Mouse (Mus musculus): ENCODE data around the gene Zfyve26. TPM values are rescaled to one million over a fixed set of nuclear protein-coding genes. Genes with fewer than 3 reads are reported as not detected.
"Not testable (repeated sequence)": the region's sequence is repeated elsewhere in the genome, so short reads cannot be mapped to it uniquely, and the experiment has no call there.

Gene Zfyve26
- polyA plus RNA-seq, 1 experiment from 2014 or later, result 19.4 TPM

- Histone ChIP-seq H3K9ac (ENCODE audit: low read depth, low read length) (peak within 1 kb of the TSS; percentile 64), H3K27me3 (ENCODE audit: control insufficient read depth, insufficient read depth, low read length) (no peaks in the 10 kb centered on the region), H3K4me1 (ENCODE audit: control insufficient read depth, insufficient read depth, low read length) (peaks cover 5% of the 10 kb centered on the region; the same call in 1 of the 2 replicates), H3K4me3 (ENCODE audit: low read length) (peak within 1 kb of the TSS; percentile 65), H3K36me3 (ENCODE audit: control insufficient read depth, insufficient read depth, low read length) (peaks cover 13% of the 10 kb centered on the region; the same call in 1 of the 2 replicates), H3K9me3 (ENCODE audit: control insufficient read depth, low read length) (no peaks in the 10 kb centered on the region), H3K4me2 (replicated peaks; ENCODE audit: low read depth, low read length) (peak within 1 kb of the TSS; percentile 62), H3K27ac (ENCODE audit: low read depth, low read length) (0 out of 2 replicates have a peak within 1 kb of the TSS, but pooled peaks have one; percentile 18)
- 61% methylated on average over 6 of the region's 6 CpGs for WGBS
- no peak for ATAC-seq (ENCODE audit: low FRiP score, low TSS enrichment)
These were observed 103.9 kb downstream of the Zfyve26 start, which contains the start of gene Rdh11 for GRCm38 (mm10) chr12:79192193-79192592. Gene Rdh11 (minus strand): TSS chr12:79192293.

GRCm38 (mm10) chr12:79191701-79192100, 104.4 kb downstream of the Zfyve26 start:
- 5% methylated on average over 14 of the region's 14 CpGs for WGBS

DNA sequence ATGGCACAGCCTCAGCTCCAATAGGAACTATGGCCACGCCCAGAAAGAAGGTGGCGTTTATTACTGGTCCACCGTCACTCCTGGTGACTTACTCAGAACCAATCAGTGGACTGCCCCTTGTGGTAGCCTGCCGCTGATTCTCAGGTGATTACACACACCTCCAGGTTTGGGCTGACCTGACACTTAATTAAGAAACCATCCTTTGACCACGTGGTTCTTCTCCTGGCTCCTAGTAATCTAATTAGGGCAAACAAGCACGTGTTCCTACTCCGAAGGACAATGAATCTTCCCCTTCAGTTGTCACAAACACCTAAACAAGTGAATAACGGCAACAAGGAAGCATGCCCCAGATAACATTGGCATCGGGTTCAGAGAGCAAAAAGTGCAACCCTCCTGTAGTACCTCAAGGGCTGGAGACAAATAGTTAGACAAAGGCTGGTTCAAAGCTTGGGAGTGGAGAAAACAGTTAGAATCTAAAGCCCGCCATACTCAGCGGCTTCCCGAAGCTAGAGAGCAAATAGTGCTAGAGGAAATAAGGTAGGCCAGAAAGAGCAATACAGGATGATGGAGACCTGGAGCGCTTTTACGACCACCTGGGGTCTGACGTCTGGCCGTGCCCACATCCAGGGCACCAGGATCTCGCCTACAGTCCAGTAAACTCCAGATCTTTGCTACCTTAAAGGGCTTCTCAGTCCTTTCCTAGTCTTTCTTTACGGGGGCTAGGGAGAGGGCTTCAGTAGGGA, 105.0 kb downstream of the Zfyve26 start:
- ATAC-seq (ENCODE audit: low FRiP score, low TSS enrichment), result peak; percentile 92
- H3K9me3 ChIP-seq (ENCODE audit: control insufficient read depth, low read length), result no peaks in the 10 kb centered on the region
- H3K27ac ChIP-seq (ENCODE audit: low read depth, low read length), result 0 out of 2 replicates have a peak overlapping the region, but pooled peaks have one; percentile 18
- peaks cover 5% of the 10 kb centered on the region; the same call in 1 of the 2 replicates for H3K4me1 ChIP-seq (ENCODE audit: control insufficient read depth, insufficient read depth, low read length)
- H3K9ac ChIP-seq (ENCODE audit: low read depth, low read length), result peak overlapping the region; percentile 64
- H3K4me2 ChIP-seq (replicated peaks; ENCODE audit: low read depth, low read length), result peak overlapping the region; percentile 62
- peaks cover 24% of the 10 kb centered on the region; the same call in 1 of the 2 replicates for H3K36me3 ChIP-seq (ENCODE audit: control insufficient read depth, insufficient read depth, low read length)
- H3K27me3 ChIP-seq (ENCODE audit: control insufficient read depth, insufficient read depth, low read length), result no peaks in the 10 kb centered on the region
- H3K4me3 ChIP-seq (ENCODE audit: low read length), result peak overlapping the region; percentile 65
- WGBS, result under 1% methylated on average over 18 of the region's 18 CpGs

More at GRCm38 (mm10) chr12:79191701-79192100, 104.4 kb downstream of the Zfyve26 start:
- Histone ChIP-seq H3K9ac (ENCODE audit: low read depth, low read length) (peak overlapping the region; percentile 64), H3K4me2 (replicated peaks; ENCODE audit: low read depth, low read length) (peak overlapping the region; percentile 62), H3K27me3 (ENCODE audit: control insufficient read depth, insufficient read depth, low read length) (no peaks in the 10 kb centered on the region), H3K27ac (ENCODE audit: low read depth, low read length) (no peak overlapping the region), H3K36me3 (ENCODE audit: control insufficient read depth, insufficient read depth, low read length) (peaks cover 18% of the 10 kb centered on the region; the same call in 1 of the 2 replicates), H3K9me3 (ENCODE audit: control insufficient read depth, low read length) (no peaks in the 10 kb centered on the region), H3K4me3 (ENCODE audit: low read length) (peak overlapping the region; percentile 65), H3K4me1 (ENCODE audit: control insufficient read depth, insufficient read depth, low read length) (peaks cover 5% of the 10 kb centered on the region; the same call in 1 of the 2 replicates)
- ATAC-seq (ENCODE audit: low FRiP score, low TSS enrichment), result peak; percentile 94

DNA sequence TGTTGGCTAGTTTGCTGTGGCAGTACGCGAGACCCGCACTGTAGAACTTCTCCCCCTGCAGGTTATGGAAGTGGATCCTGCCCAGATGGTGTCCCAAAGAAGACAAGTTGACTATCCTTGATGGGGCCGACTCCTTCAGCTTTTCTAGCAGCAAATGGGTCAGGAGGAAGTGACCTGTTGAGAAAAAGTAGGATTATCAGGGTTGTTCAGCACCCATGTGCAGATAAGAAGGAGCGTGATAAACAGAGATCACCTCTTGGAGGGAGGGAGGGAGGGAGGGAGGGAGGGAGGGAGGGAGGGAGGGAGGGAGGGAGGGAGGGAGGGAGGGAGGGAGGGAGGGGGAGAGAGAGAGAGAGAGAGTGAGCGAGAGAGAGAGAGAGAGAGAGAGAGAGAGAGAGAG, 110.9 kb downstream of the Zfyve26 start:
- not testable (repeated sequence) for H3K27me3 ChIP-seq (ENCODE audit: control insufficient read depth, insufficient read depth, low read length); ATAC-seq (ENCODE audit: low FRiP score, low TSS enrichment); H3K27ac ChIP-seq (ENCODE audit: low read depth, low read length); H3K9me3 ChIP-seq (ENCODE audit: control insufficient read depth, low read length); H3K9ac ChIP-seq (ENCODE audit: low read depth, low read length); H3K4me2 ChIP-seq (replicated peaks; ENCODE audit: low read depth, low read length); H3K4me1 ChIP-seq (ENCODE audit: control insufficient read depth, insufficient read depth, low read length); H3K4me3 ChIP-seq (ENCODE audit: low read length)
- WGBS, result 88% methylated on average over 5 of the region's 6 CpGs
- H3K36me3 ChIP-seq (ENCODE audit: control insufficient read depth, insufficient read depth, low read length), result peaks cover 64% of the 10 kb centered on the region

Other genes starting within 250 kb of the Zfyve26 start
- gene Pigh, start 206.7 kb downstream of the Zfyve26 start, polyA plus RNA-seq (2014; fragmentation: Nextera tagmentation; extraction: Ambion mirVana), result 27.1 and 36.4 TPM in 2 replicates
- gene Arg2, start 165.5 kb downstream of the Zfyve26 start, polyA plus RNA-seq (2014; fragmentation: Nextera tagmentation; extraction: Ambion mirVana), result 17.5 and 18.0 TPM in 2 replicates
- gene Vti1b, start 123.6 kb downstream of the Zfyve26 start, polyA plus RNA-seq (2014; fragmentation: Nextera tagmentation; extraction: Ambion mirVana), result 77.5 and 80.4 TPM in 2 replicates
- 16.6 and 27.2 TPM in 2 replicates for gene Rdh11, start 104.0 kb downstream of the Zfyve26 start, polyA plus RNA-seq (2014; fragmentation: Nextera tagmentation; extraction: Ambion mirVana)
- 2.2 and 3.3 TPM in 2 replicates for gene Rdh12, start 87.4 kb downstream of the Zfyve26 start, polyA plus RNA-seq (2014; fragmentation: Nextera tagmentation; extraction: Ambion mirVana)
- gene Rad51b, start 978 bp upstream of the Zfyve26 start, polyA plus RNA-seq (2014; fragmentation: Nextera tagmentation; extraction: Ambion mirVana), result 7.2 and 8.5 TPM in 2 replicates